Mouse (Mus musculus): Measurements from ENCODE around the gene Plekhh3. TPM values are rescaled to one million over a fixed set of nuclear protein-coding genes. Genes with fewer than 3 reads are reported as not detected.

Plekhh3 gene
- polyA plus RNA-seq, 1 experiment from 2014 or later, result 2.8 TPM

- DNase-seq (ENCODE audit: low spot score), result no peak
Observed at GRCm38 (mm10) chr11:101154648-101155047, 16.5 kb downstream of the Plekhh3 start.

- no peak for DNase-seq (ENCODE audit: low spot score)
Observed at GRCm38 (mm10) chr11:101152825-101153224, 18.3 kb downstream of the Plekhh3 start.

GRCm38 (mm10) chr11:101151063-101151462 lies 20.1 kb downstream of the Plekhh3 start:
- no peak for DNase-seq (ENCODE audit: low spot score)

- no peak for DNase-seq (ENCODE audit: low spot score)
Observed at GRCm38 (mm10) chr11:101149178-101150105, 21.7 kb downstream of the Plekhh3 start.

- no peak for DNase-seq (ENCODE audit: low spot score)
Observed at GRCm38 (mm10) chr11:101148751-101149150, 22.4 kb downstream of the Plekhh3 start.

- peak; percentile 56 for DNase-seq (ENCODE audit: low spot score)
Observed at GRCm38 (mm10) chr11:101146377-101146776, 24.8 kb downstream of the Plekhh3 start.

GRCm38 (mm10) chr11:101143338-101144225 lies 27.6 kb downstream of the Plekhh3 start:
- peak; percentile 67 for DNase-seq (ENCODE audit: low spot score)

GRCm38 (mm10) chr11:101142215-101142967 lies 28.8 kb downstream of the Plekhh3 start:
- no peak for DNase-seq (ENCODE audit: low spot score)

- DNase-seq (ENCODE audit: low spot score), result no peak
Observed at GRCm38 (mm10) chr11:101141088-101141487, 30.1 kb downstream of the Plekhh3 start.

GRCm38 (mm10) chr11:101140164-101140819 lies 30.9 kb downstream of the Plekhh3 start:
- no peak for DNase-seq (ENCODE audit: low spot score)

GRCm38 (mm10) chr11:101138536-101139181 lies 32.5 kb downstream of the Plekhh3 start:
- DNase-seq (ENCODE audit: low spot score), result no peak

GRCm38 (mm10) chr11:101137000-101137399 lies 34.2 kb downstream of the Plekhh3 start:
- no peak for DNase-seq (ENCODE audit: low spot score)

- DNase-seq (ENCODE audit: low spot score), result no peak
Observed at GRCm38 (mm10) chr11:101134217-101134865, 36.8 kb downstream of the Plekhh3 start.

- DNase-seq (ENCODE audit: low spot score), result no peak
Observed at GRCm38 (mm10) chr11:101133037-101133436, 38.1 kb downstream of the Plekhh3 start.

- peak; percentile 42 for DNase-seq (ENCODE audit: low spot score)
Observed at GRCm38 (mm10) chr11:101131701-101132100, 39.5 kb downstream of the Plekhh3 start.

GRCm38 (mm10) chr11:101131187-101131586 lies 40.0 kb downstream of the Plekhh3 start:
- DNase-seq (ENCODE audit: low spot score), result no peak

- DNase-seq (ENCODE audit: low spot score), result no peak
Observed at GRCm38 (mm10) chr11:101130056-101130756, 40.9 kb downstream of the Plekhh3 start.

GRCm38 (mm10) chr11:101128996-101129577 lies 42.1 kb downstream of the Plekhh3 start:
- no peak for DNase-seq (ENCODE audit: low spot score)

GRCm38 (mm10) chr11:101127075-101127474 lies 44.1 kb downstream of the Plekhh3 start:
- no peak for DNase-seq (ENCODE audit: low spot score)

All from thymus, postnatal 0 days (tissue).